Mouse (Mus musculus): ENCODE data around the gene Gp1ba.

Gene Gp1ba

GRCm38 (mm10) chr11:70638714-70639278 lies at the start of gene Gp1ba:
TSS of gene Gp1ba (plus strand) at chr11:70639122.
- DNase-seq, result no peak

DNA sequence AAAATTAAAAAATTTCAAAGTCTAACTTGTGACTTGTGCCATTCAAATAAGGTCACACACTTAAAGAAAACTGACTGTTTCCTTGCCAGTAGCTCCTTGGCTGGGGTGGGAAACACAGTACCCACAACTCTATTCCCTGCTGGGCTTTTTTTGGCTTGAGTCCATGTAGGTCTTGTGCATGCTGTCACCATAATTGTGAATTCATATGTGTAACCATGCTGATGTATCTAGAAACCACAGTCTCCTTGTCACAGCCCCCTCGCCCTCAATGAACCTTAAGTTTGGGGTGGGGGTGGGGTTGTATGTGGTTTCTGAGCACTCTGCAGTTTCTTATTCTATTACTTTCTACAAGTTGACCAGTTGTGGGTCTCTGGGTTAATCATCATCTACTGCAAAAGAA lies 47.2 kb upstream of the Gp1ba start:
- DNase-seq, result no peak

DNA sequence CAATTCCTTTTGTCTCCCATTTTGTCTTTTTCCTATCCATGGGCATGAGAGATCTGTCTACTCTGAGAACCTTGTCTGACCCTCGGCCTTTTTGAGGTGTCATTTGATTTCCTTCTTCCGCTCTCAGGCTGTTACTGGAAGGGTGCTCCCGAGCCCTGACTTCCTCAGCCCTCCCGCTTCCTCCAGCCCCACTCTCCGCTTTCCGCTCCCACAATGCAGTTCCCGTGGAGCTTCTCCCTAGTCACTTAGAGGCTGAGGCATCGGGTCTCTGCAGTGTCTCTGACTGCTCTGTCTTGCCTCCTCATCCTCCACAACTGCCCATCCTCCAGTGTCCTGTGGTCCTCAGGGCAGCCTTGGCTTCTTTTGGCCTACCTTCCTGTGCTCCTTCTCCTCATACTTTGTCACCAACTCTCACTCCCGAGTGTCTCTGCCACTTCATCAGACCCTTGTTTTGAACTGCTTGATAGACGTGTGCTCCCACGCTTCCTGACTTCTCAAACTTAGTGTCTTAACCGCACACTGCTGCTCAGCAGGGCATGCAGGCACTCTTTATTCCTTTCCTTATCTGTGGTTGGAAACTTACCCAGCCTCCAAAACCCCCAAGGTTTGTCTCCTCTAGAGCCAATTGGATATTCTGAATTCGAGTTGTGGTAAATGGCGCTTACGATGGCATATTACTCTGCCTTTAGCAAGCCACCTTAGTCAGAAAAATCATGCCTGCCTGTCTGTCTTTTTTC lies 44.5 kb upstream of the Gp1ba start:
- DNase-seq, result no peak

GRCm38 (mm10) chr11:70595638-70596037 lies 43.3 kb upstream of the Gp1ba start:
- no peak for DNase-seq

DNA sequence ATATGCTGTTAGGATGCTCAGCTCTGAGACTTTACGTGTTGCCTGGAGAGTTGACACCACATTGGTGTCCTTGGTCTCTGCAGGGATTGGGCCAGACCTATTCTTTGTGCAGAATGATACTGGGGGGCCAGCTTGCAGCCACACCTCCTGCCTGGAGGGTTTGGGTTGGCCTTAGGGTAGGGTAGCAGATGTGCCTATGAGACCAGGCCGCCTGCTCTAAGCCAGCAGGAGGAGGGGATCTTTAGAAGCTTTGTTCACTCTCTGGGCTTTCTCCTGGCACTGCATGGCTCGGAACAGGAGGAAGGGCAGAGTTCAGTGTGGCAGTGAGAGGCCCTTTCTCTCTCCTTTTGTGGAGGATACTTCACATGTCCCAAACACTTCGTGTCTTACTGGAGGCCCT lies 42.8 kb upstream of the Gp1ba start:
- no peak for DNase-seq

GRCm38 (mm10) chr11:70597301-70597700 lies 41.6 kb upstream of the Gp1ba start:
- DNase-seq, result no peak

DNA sequence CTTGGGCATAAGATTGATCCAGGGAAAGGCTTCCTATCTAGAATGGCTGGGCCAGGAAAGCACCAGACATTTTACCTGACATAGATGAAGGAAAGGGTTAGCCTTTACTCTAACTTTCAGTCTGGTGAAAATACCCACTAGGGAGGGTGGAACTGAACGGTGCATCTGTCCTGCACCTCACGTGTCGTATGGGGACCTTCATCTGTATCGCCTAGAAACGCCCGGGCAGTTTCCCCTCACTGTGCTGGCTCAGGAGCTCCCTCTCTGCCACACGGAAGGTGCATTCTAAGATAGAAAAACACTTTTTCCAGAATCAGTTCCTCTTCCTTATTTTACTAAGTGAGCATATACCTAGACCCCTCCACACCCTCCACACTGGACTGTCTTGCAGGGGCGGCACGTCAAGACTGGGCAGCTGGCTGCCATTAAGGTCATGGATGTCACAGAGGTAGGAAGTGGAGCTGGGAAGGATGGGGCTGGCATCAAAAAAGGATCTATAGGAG lies 40.4 kb upstream of the Gp1ba start:
- DNase-seq, result no peak

GRCm38 (mm10) chr11:70605024-70605566 lies 33.8 kb upstream of the Gp1ba start:
- DNase-seq, result peak; percentile 69

- no peak for DNase-seq
Observed at GRCm38 (mm10) chr11:70606717-70607116, 32.2 kb upstream of the Gp1ba start.

- no peak for DNase-seq
Observed at GRCm38 (mm10) chr11:70607611-70608010, 31.3 kb upstream of the Gp1ba start.

GRCm38 (mm10) chr11:70608381-70609066 lies 30.4 kb upstream of the Gp1ba start:
- no peak for DNase-seq

DNA sequence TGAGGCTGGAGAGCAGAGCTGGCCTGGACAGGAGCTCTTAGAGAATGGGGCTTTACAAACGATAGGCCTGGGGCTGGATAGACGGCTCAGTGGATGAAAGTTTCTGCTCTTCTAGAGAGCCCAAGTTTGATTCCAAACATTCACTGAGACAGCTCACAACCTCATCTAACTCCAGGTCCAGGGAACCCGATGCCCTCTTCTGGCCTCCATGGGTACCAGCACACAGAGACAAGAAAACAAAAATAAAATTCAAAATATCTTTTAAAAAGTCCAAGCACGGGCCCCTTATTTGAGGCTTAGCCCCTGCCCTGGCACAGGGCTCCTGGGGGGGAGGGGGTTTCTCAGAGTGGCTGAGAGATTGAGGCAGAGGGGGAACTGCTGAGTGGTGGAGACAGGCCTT lies 28.2 kb upstream of the Gp1ba start:
- no peak for DNase-seq

- DNase-seq, result no peak
Observed at GRCm38 (mm10) chr11:70612505-70612904, 26.4 kb upstream of the Gp1ba start.

DNA sequence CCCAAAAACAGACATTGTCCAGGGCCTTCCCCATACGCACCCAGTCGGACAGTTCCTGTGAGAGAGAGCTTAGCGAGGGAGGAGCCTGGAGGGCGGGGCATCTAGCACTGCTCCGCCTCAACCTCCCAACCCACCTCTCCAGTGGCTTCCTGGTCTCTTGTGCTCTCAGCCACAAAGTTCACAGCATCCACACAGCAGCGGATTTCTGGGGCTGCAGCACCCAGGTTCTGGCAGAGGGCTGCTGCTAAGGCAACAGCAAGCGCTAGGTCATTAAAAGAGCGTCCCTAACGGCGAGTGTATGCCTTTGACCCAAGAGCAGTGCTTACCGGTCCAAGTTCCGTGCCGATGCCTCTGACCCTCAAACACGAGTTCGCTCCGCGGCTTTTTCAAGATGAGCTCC lies 23.8 kb upstream of the Gp1ba start:
- no peak for DNase-seq

DNA sequence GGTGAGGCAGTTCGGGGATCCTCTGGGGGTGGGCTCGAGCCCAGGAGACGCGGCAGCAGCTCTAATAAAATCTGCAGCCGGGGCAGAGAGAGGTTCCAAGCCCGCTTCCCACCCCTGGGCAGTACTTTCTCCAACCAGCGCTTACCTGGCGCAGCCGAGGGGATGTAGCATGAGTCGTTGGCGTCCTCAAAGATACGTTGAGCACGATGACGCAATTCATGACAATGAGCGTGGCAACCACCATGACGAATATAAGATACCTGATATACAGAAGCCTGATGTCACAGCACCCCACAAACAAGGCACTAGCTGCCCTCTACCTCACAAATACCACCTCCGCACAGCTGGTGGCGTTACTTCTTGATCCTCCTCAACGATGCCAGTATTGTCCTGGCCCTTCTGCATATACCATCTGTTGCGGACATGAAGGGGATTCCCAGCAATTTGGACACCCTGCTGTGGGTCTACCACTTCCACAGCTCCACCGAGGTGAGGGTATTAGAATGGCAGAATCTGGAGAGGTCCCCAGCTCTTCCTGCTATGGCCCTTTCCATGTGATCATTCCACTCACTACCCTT lies 23.3 kb upstream of the Gp1ba start, which contains the start of gene 4930544D05Rik:
4930544D05Rik (plus strand) TSS at position 333 of the 578 bp plus-strand sequence.
- DNase-seq, result no peak

- DNase-seq, result no peak
Observed at GRCm38 (mm10) chr11:70619101-70619500, 19.8 kb upstream of the Gp1ba start, which contains the start of gene Chrne. TSS of gene Chrne (minus strand) at chr11:70619216.

DNA sequence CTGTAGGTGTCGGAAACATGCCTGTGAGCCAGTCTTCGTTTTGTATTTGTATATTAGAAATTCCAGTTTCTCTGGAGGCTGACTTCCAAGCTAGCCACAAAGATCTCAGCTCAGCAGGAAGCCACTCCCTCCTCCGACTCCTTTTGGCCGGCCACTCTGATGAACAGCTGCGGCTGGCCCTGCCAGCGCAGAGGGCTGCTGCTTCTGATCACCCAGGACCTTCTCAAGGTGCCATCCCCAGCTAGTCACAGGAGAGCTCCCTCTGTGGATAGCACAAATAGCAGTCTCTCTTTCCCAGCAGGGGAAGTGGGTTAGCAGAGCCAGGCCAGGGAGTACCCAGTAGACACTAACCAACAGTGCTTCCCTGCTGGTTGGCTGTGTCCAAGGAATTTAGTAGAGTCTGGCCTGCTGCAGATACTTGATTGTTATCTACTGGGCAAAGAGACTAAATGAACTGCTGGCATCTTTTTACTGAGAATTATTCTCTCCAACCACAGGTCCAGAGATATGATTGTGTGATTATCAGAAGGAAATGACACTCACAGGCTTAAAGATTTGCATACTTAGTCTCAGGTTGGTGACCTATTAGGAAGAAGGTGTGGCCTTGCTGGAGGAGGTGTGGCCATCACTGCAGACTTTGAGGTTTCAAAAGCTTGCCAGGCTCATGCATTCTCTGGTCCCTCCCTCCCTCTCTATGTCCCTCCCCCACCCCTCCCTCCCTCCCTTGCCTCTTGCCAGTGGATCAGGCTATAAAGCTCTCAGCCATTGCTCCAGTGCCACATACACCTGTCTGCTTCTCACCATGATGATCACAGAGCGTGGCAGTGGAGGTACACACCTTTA lies 16.7 kb upstream of the Gp1ba start:
- DNase-seq, result no peak

DNA sequence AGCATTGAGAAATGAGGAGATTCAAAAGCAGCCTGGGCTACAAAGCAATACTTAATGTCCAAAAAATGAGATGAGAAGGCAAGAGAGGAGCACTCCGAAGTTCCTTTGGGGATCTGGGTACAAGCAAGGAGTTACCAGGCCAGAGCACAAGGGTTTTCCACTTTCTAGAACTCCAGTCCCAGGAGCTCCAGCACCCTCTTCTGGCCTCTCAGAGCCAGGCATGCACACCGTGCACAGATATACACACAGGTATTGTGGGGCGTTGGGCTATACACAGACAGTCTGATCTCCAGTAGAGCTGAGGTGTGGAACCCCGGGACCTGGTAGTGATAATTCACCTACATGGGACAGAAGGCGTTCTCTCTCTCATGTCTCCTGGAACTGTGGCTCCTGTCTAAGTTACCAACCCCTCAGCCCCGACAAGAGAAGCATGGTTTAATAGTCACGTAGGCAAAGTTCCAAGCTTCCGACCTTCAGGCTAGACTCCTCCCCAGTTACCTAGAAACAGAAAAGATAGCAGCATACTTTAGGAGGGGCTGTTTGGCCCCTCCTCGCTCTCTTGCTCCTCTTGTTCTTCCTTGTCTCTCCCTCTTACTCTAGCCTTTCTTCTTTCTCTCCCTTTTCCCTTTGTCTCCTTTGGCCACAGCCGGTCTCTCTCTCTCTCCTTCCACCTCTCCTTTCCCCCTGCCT lies 15.7 kb upstream of the Gp1ba start:
- DNase-seq, result no peak

DNA sequence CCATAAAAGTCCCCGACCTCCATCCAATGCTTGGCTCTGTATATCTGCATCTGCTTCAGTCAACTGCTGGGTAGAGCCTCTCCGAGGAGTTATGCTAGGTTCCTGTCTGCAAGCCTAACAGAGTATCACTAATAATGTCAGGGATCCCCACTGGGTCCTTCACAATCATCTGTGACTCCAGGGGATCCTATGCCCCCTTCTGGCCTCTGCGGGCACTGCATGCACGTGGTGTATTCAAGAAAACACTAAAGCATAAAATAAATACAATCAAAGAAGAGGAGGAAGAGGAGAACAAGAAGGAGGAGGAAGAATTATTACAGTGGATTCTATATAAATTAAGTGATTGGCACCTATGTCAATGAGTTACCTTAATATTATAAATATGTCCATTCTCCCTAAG lies 13.4 kb upstream of the Gp1ba start:
- DNase-seq, result peak; percentile 59

DNA sequence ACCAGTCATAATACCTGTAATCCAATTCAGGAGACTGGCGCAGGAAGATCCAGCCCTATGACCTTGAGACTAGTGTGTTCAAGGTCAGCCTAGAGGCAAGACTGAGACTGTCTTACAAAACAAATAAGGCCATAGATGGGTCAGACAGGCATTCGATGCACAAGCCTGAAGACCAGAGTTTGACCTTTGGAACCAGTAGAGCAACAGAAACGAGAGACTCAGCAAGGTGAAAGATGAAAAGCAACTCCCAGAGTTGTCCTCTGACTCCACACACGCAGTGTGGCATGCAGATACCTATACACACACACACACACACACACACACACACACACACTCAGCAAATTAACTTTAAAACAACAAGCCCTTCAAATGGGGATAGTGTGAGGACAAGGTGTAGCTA lies 12.0 kb upstream of the Gp1ba start:
- no peak for DNase-seq

DNA sequence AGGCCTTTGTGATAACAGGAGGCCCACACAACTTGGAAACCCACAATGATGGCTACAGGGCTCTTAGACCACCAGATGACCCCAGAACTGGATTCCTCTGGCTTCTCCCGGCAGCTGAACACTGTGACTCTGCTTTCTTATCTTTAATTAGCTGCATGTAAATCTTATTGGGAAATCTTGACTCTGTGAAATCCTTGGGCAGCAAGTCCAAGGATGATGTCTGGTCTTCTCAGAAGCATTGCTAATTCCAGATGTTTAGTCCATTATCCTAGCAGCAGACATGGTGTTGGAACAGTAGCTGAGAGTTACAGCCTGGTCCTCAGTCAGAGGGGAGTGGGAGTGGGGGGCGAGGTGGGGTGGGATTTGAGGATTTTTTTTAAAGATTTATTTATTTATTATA lies 10.5 kb upstream of the Gp1ba start:
- DNase-seq, result no peak

DNA sequence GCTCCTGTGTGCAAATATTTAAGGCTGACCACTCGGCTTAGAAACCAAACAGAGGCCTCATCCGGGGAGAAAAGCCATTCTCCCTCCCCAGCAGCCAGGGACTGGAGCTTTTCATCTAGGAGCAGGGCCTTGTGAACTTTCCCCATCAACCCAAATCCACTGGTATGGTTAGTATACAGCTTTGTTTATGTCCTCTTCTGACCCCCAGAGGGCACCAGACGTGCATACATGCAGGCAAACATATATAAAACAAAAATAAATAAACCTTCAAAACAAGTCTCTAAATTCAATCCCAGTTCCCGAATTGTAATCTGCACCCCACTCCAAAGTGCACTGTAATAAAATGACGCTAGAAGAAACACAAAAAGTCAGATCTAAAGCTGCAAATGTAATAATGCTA lies 9.4 kb upstream of the Gp1ba start:
- DNase-seq, result no peak

Data from right cerebral cortex, postnatal 14 days (tissue).